Mouse (Mus musculus) erythroblast, embryonic 14.5 days (primary cell): ENCODE results near the gene Rad51b. TPM values are rescaled to one million over a fixed set of nuclear protein-coding genes. Genes with fewer than 3 reads are reported as not detected.

Experiments used
- H3K27me3 ChIP-seq: 2 replicates; pipeline ENCODE4 v1.6.1; 2012; ENCODE audit warnings: inconsistent platforms; ENCODE audit not compliant: control insufficient read depth
- H3K36me3 ChIP-seq: 2 replicates; pipeline ENCODE4 v1.6.1; 2012; ENCODE audit warnings: mild to moderate bottlenecking, inconsistent platforms; ENCODE audit not compliant: control insufficient read depth
- H3K4me1 ChIP-seq: 2 replicates; pipeline ENCODE4 v1.6.1; 2012; ENCODE audit warnings: inconsistent platforms; ENCODE audit not compliant: control insufficient read depth
- H3K4me3 ChIP-seq: replicated peaks from 2 replicates; pipeline ENCODE3; 2012; ENCODE audit warnings: moderate library complexity, mild to moderate bottlenecking, inconsistent platforms
- H3K9me3 ChIP-seq: 2 replicates; pipeline ENCODE4 v1.6.1; 2012; ENCODE audit warnings: low read length, inconsistent platforms, mixed read lengths; ENCODE audit not compliant: control insufficient read depth
- GATA1 ChIP-seq: IDR thresholded peaks from 2 replicates; pipeline ENCODE4 v1.6.1; 2012; ENCODE audit warnings: low read length, inconsistent platforms, mixed read lengths
- TAL1 ChIP-seq: IDR thresholded peaks from 3 replicates; pipeline ENCODE4 v1.6.1; 2012; ENCODE audit warnings: low read length, inconsistent platforms, mixed read lengths
- polyA plus RNA-seq: library from polyadenylated mRNA; stranded (reverse); fragments of >175 nt; gene quantifications from 2 replicates; pipeline ENCODE4 v1.2.3, GENCODE M21; 2012

Gene Rad51b
- polyA plus RNA-seq, 1 experiment: 0.06 TPM

DNA sequence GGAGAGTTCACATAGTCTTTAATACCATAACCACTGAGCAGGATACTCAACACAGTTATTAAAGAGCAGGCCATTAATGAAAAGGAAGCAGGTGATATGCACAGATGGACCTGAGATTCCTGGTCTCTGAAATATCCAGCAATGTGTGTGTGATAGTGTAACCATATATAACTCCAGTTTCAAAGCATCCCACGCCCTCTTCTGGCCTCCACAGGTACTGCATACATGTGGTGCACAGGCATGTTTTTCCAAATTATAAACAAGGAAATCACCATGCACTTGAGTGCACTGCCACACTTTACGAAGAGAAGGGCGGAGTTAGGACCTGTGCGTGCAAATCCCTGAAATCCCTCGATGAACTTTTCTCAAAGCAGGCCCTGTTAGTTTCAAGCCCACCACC is 484.7 kb downstream of the Rad51b start:
- Histone ChIP-seq H3K27me3 (no peaks in the 10 kb centered on the region), H3K4me3 (no peak overlapping the region), H3K4me1 (no peaks in the 10 kb centered on the region), H3K36me3 (no peaks in the 10 kb centered on the region), H3K9me3 (peaks cover 7% of the 10 kb centered on the region)
- TF ChIP-seq GATA1 (no peak), TAL1 (no peak)

DNA sequence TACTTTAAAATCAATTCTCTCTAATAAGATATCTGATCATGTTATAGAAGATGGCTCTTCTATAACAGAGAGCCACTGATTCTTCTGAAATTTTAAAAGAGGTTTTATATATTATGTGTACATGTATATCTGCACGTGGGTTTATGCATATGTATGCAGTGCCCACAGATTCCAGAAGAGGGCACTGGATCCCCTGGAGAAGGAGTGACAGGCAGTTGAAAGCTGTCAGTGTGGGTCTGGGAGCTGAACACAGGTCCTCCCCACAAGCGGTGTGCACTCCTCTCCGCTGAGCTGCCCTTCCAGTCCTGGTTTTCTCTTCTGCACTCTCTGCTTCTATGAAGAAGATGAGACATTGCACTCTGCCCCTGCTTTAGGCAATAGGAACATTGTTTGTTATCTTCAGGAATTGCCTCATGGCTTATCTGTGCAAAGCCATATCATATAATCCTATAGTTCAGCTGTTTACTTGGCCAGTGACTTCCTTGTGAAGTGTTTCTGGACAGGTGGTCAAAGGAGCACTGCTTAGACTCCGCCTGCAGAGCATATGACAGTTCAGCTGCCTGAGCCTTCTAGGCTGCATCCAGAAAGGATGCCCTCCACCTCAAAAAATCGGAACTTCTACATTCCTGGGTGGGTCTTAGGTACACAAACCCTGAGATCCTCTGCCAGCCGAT is 485.5 kb downstream of the Rad51b start:
- Histone ChIP-seq H3K4me3 (no peak overlapping the region), H3K4me1 (no peaks in the 10 kb centered on the region), H3K9me3 (peaks cover 7% of the 10 kb centered on the region), H3K27me3 (no peaks in the 10 kb centered on the region), H3K36me3 (no peaks in the 10 kb centered on the region)
- no peak for TF ChIP-seq GATA1
- no peak for TF ChIP-seq TAL1

DNA sequence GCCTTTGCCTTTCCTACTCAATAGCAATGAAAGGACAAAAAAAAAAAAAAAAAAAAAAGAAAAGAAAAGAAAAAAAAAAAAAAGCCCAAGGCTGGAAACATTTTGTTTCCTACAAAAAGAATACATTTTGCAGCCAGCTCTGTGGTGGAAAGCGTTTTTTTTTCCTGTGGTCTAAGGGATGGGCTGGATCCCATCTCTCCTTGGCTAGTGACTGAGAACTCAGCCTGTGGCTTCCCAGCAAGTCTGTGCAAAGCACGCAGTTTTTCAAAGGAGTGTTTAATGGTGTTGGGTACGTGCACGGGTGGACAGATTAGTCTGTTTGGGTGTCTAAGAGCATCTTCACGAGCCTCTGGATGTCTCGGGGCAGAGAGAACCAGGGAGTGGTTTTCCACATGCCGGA is 487.1 kb downstream of the Rad51b start:
- H3K9me3 ChIP-seq: peaks cover 7% of the 10 kb centered on the region
- no peak for TF ChIP-seq GATA1
- TF ChIP-seq TAL1: no peak
- no peaks in the 10 kb centered on the region for H3K4me1 ChIP-seq
- H3K36me3 ChIP-seq: no peaks in the 10 kb centered on the region
- H3K27me3 ChIP-seq: no peaks in the 10 kb centered on the region
- no peak overlapping the region for H3K4me3 ChIP-seq

DNA sequence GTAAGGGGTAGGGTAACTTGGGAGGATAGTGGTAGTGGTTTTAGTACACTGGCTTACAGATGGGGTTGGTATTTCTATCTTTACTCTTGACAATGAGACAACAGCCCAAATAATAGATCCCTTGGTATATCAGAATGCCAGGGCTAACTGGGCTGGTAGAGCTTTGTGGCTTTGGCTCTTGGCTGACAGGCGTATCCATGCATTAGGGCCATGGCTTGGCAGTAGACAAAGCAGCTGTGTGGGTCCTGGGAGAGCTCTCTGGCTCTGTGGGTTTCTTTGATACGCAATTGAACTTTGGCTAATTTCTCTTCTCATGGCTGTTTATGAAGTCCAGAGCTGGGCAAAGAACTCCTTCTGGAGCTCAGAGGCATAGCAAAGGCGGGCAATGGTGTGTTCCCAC is 488.6 kb downstream of the Rad51b start:
- H3K27me3 ChIP-seq: no peaks in the 10 kb centered on the region
- peaks cover 7% of the 10 kb centered on the region for H3K9me3 ChIP-seq
- H3K4me3 ChIP-seq: no peak overlapping the region
- H3K36me3 ChIP-seq: no peaks in the 10 kb centered on the region
- TF ChIP-seq GATA1 (no peak), TAL1 (no peak)
- no peaks in the 10 kb centered on the region for H3K4me1 ChIP-seq

DNA sequence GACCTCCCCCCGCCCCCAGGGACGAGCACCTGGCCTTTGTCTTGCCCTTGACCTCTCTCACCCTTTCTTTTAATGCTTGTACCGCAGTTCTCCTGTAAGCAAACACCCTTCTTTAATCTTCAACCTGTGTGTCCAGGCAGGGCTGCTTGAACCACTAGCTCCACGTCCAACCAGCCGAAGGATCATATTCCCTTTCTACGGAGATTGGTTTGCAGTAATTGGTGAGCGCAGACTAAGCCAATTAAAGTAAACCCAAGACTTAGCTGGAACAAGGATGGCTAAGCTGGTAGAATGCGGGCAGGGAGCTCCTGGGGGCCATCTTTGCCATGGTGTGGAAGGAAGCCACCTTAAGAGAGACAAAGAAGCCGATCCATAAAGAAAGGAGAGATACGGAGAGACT is 490.5 kb downstream of the Rad51b start:
- Histone ChIP-seq H3K27me3 (no peaks in the 10 kb centered on the region), H3K36me3 (no peaks in the 10 kb centered on the region), H3K4me3 (no peak overlapping the region), H3K4me1 (no peaks in the 10 kb centered on the region), H3K9me3 (peaks cover 2% of the 10 kb centered on the region)
- no peak for TF ChIP-seq TAL1
- TF ChIP-seq GATA1: no peak

DNA sequence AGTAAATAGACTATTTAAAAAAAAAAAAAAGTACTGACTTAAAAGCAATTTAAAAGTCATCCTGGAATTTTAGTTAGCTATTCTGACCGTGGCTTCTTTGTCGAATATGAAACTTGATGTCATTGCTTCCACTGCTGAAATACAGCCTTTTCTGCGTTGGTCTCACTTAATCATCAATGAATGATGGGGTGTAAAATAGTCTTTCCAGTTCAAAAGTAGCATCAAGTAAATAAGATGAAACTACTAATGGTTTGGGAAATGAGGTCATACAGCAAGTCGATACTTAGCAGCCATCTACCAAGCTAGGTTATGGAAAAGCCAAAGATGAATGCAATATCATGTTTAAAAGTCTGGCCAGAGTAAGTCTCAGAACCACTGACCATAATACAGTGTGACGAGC is 491.3 kb downstream of the Rad51b start:
- Histone ChIP-seq H3K9me3 (no peaks in the 10 kb centered on the region), H3K4me3 (no peak overlapping the region), H3K4me1 (no peaks in the 10 kb centered on the region), H3K36me3 (no peaks in the 10 kb centered on the region), H3K27me3 (no peaks in the 10 kb centered on the region)
- no peak for TF ChIP-seq GATA1
- no peak for TF ChIP-seq TAL1

DNA sequence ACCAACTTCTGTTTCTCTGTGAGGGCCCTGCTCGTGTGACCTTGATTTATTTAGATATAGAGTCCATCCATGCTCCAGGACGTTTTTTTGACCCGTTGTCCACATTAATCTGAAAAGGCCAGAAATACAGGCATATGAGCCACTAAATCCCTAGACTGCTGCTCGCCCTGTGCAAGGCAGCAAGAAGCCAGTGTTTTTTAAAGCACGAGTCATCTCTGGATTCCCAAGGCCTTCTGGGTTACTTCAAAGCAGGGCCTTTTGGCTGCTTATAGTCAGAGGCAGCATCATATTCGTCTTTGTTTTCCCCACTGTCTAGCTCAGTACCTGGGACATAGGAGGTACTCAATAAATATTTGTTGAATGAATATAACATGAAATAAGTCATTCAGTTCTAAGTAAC is 492.4 kb downstream of the Rad51b start:
- Histone ChIP-seq H3K9me3 (no peaks in the 10 kb centered on the region), H3K4me1 (no peaks in the 10 kb centered on the region), H3K4me3 (no peak overlapping the region), H3K27me3 (no peaks in the 10 kb centered on the region), H3K36me3 (no peaks in the 10 kb centered on the region)
- TF ChIP-seq GATA1 (no peak), TAL1 (no peak)

DNA sequence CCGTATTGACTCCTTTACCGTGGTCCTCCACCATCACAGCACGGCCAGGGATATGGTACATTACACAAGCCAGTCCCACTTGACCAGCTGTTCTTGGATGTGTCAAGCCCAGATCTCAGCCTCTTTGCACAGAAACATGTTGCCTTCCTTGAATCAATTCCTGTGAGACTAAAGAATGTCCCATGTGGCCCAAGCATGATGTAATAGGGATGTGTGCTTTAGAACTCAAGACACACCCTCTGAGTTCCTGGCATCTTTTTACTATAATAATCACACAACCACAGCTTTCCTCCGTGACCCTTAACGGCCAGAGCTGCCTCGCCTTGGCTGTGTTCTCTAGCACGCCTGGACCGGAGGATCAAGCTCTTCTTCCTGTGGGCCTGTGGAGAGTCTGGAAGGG is 496.3 kb downstream of the Rad51b start:
- H3K4me3 ChIP-seq: no peak overlapping the region
- TF ChIP-seq TAL1 (no peak), GATA1 (no peak)
- no peaks in the 10 kb centered on the region for H3K36me3 ChIP-seq
- H3K4me1 ChIP-seq: no peaks in the 10 kb centered on the region
- H3K9me3 ChIP-seq: no peaks in the 10 kb centered on the region
- H3K27me3 ChIP-seq: no peaks in the 10 kb centered on the region

DNA sequence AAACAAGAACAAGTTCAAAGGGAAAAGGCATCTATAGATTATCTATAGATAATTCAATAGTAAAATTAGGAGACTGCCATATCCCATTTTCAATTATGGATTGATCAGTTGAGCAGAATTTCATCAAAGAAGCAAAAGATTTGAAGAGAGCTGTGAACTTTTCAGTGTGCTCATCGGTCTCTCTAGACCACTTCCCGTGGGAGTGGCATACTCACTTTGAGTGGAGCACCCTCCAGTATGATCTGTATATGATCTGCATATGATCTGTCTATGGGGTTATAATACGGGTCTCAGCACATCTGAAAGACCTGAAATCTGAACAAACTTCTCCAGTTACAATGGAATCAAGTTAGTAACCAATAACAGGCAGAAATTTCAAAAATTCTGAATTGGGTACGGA is 497.7 kb downstream of the Rad51b start:
- Histone ChIP-seq H3K4me1 (no peaks in the 10 kb centered on the region), H3K36me3 (no peaks in the 10 kb centered on the region), H3K4me3 (no peak overlapping the region), H3K9me3 (no peaks in the 10 kb centered on the region), H3K27me3 (no peaks in the 10 kb centered on the region)
- TF ChIP-seq TAL1: no peak
- no peak for TF ChIP-seq GATA1

DNA sequence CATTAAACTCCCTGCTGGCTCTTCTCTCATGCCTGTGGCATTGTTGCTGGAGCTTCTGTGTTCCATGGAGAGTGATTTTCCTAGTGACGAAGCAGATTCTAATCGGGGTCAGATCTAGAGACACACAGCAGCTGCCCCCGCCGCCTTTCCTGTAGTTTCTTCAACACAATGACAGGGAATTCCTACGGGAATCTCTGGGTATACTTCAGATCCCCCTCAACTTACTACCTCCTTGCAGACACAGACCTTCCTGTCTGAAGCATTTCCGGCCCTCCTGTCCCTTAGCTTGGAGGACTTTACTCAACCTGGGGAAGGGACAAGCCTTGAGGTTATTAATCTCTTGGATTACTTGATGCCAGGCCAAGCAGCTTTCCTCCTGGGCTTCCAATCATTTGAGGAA is 499.2 kb downstream of the Rad51b start:
- H3K27me3 ChIP-seq: no peaks in the 10 kb centered on the region
- H3K4me1 ChIP-seq: no peaks in the 10 kb centered on the region
- TF ChIP-seq GATA1: no peak
- no peak for TF ChIP-seq TAL1
- no peaks in the 10 kb centered on the region for H3K36me3 ChIP-seq
- H3K4me3 ChIP-seq: no peak overlapping the region
- no peaks in the 10 kb centered on the region for H3K9me3 ChIP-seq
